Mouse (Mus musculus) embryonic fibroblast, embryonic 13.5 days (primary cell): ENCODE measurements around the gene C2cd2. TPM values are rescaled to one million over a fixed set of nuclear protein-coding genes. Genes with fewer than 3 reads are reported as not detected.

Source experiments
- H3K27ac ChIP-seq: 2 replicates; pipeline ENCODE4 v1.5.1; 2012; ENCODE audit warnings: low read length, control low read depth, inconsistent platforms; ENCODE audit not compliant: insufficient read depth
- H3K4me1 ChIP-seq: 2 replicates; pipeline ENCODE4 v1.6.1; 2011; ENCODE audit warnings: low read length; ENCODE audit not compliant: control insufficient read depth, insufficient read depth
- H3K4me3 ChIP-seq: 2 replicates; pipeline ENCODE4 v1.5.1; 2011; ENCODE audit warnings: mild to moderate bottlenecking, control low read depth, low read length; ENCODE audit not compliant: insufficient read depth
- CTCF ChIP-seq: IDR thresholded peaks from 2 replicates; pipeline ENCODE4 v1.5.1; 2011; ENCODE audit warnings: mild to moderate bottlenecking, control low read depth, low read length, moderate library complexity, borderline replicate concordance; ENCODE audit not compliant: insufficient read depth
- POLR2A ChIP-seq: IDR thresholded peaks from 2 replicates; pipeline ENCODE4 v1.6.1; 2011; ENCODE audit warnings: low read depth, mild to moderate bottlenecking, control low read depth, low read length, moderate library complexity
- polyA plus RNA-seq: library from polyadenylated mRNA; stranded (reverse); fragments of >200 nt; gene quantifications from 2 replicates; pipeline ENCODE4 v1.2.4, GENCODE M21; 2011; ENCODE audit warnings: low read depth; ENCODE audit not compliant: missing spikeins, insufficient read length

Gene C2cd2
- polyA plus RNA-seq, 1 experiment, result 30.3 TPM

DNA sequence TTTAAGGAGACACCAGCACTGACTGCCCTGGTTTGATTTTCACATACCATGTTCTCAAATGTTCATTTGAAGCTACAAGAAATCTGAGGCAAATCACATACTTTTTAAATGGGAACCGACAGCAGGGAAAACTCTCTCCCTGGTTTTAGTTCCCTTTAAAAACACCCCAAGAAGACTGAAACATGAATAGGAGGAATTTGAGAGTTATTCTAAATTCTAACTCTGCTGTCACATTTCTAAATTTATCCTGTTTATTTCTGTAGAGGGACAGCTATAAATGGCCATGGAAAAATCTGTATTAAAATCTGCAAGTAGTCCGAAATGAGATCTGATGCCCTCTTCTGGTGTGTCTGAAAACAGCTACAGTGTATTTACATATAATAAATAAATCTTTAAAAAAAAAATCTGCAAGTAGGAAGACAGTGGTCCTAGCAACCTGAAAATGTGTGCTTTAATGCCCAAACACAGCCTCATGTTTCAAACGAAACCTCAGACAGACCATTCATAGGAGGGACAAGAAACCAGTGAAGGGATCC lies 98.4 kb downstream of the C2cd2 start:
- 0 out of 2 replicates have a peak, but pooled peaks cover under 1% of the 10 kb centered on the region for H3K4me1 ChIP-seq
- no peak for TF ChIP-seq CTCF
- TF ChIP-seq POLR2A, result no peak
- no peak overlapping the region for H3K4me3 ChIP-seq
- no peak overlapping the region for H3K27ac ChIP-seq

DNA sequence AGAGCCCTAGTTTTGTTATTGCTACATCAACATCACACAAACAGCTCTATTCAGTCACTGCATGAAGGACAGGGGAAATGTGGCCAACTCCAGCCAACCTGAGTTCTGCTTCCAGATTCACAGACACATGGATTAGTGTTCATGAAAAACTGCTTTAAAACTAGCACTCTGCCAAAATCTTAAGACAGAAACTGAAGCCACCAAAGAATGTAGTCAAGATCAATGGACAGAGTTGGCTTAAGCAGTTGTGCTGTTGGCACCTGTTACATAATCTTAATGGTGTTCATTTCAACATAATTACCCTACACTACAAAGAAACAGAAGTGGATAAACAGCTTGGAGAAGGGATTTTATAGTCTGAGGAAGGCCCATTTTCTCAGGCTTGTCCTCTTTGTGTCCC lies 106.3 kb downstream of the C2cd2 start:
- no peak for TF ChIP-seq POLR2A
- no peak for TF ChIP-seq CTCF
- H3K4me1 ChIP-seq, result no peaks in the 10 kb centered on the region
- H3K27ac ChIP-seq, result no peak overlapping the region
- H3K4me3 ChIP-seq, result no peak overlapping the region

DNA sequence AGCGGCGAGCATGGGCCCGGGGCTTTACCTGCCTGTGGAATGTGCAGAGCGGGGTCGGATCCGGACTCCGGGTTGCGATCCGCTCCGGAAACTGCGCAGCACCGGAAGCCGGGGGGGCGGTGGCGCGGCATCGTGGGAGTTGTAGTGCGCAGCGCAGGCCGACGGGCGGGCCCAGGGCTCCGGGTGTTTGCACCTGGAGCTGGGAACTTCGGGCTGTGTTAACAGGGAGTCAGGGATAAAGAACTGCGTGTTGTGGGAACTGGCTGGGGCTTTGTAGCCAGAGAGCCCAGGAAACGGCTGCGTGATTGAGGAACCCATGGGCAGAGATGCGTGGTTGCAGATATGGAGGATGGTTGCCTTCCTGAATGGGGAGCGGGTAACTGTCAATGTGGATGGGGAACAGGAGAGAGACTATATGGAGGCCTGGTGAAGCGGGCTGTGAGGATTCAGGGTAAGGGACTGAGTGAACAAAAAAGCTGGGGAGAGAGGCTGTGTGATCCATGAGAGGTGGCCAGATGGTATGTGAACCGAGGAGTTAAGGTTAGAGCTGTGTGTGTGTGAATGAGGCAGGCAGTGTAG lies 110.6 kb downstream of the C2cd2 start, which contains the start of gene Prdm15:
Prdm15 (minus strand) TSS at position 110 of the 579 bp plus-strand sequence.
- Histone ChIP-seq H3K4me3 (peak within 1 kb of the TSS; percentile 87), H3K27ac (peak within 1 kb of the TSS; percentile 76), H3K4me1 (peaks cover 4% of the 10 kb centered on the region; the same call in 1 of the 2 replicates)
- TF ChIP-seq POLR2A (peak; percentile 68), CTCF (no peak)

DNA sequence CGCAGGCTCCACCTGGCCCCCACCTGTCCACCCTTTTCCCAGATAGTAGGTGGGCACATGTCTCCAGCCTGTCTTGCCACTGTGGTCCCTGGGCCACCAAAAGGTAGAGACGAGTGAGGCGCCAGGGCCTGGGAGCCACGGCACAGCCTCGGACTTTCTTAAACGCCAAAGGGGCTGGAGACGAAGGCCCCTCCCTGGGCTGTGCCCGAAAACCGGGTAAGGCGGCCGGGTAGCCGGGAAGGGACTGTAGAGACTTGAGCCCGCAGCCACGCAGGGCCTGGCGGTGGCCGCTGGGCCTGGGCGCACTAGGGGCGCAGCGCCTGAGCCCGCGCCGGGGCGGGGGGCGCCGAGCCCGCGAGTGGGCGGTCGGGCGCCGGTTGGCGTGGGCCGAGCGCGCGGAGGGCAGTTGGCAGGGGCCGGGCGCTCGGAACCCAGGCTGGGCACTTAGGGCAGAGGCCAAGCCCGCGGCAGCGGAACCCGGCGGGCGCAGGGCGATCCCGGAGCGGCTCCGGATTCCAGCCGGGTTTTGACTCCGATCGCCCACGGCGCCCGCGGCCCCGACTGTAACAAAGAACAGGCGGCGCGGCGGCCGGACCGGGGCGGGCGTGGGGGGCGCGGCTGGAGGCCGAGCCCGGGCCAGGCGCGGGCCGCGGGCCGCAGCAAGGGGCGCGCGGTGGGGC lies 111.2 kb downstream of the C2cd2 start:
- TF ChIP-seq CTCF (no peak), POLR2A (peak; percentile 72)
- Histone ChIP-seq H3K4me1 (peaks cover 4% of the 10 kb centered on the region; the same call in 1 of the 2 replicates), H3K27ac (peak overlapping the region; percentile 76), H3K4me3 (peak overlapping the region; percentile 87)

DNA sequence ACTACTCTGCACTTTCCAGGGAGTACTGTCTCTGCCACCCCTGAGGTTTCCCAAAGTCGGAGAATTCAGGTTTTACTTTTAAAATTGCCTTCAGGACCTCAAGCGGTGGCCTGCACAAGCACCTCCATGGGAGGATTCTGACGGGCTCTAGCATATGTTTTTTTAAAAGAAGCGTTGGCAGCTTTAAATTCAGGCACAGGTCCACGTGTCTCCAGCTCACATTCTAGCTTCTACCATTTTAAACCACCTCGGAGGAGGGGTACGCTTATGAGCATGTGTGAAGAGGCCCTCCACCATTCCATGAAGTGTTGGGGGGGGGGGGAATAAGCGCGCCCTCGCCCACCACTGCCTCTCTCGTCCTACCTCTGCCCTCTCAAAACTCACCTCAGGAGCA lies 111.7 kb downstream of the C2cd2 start:
- peak overlapping the region; percentile 76 for H3K27ac ChIP-seq
- TF ChIP-seq CTCF, result no peak
- no peak for TF ChIP-seq POLR2A
- H3K4me1 ChIP-seq, result peaks cover 4% of the 10 kb centered on the region; the same call in 1 of the 2 replicates
- H3K4me3 ChIP-seq, result peak overlapping the region; percentile 87

DNA sequence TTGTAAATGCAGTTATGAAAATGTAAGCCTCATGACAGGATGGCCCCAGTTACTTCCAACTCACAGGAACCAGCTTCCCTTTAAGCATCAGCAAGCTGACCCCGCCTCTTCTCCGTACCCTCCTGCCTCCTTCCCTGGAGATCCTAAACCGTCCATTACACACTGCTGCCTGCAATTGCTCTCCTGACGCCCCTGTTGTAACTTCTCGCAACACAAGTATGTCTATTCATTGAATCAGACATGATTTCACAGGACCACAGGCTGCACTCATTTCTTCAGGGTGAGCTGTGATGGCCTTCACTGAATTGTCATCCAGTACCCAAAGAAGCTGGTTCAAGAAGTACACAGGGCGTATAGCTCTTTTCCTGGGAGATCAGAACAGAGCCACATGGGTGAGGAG lies 113.6 kb downstream of the C2cd2 start:
- H3K27ac ChIP-seq, result no peak overlapping the region
- peaks cover 4% of the 10 kb centered on the region; the same call in 1 of the 2 replicates for H3K4me1 ChIP-seq
- no peak overlapping the region for H3K4me3 ChIP-seq
- TF ChIP-seq CTCF (no peak), POLR2A (no peak)

DNA sequence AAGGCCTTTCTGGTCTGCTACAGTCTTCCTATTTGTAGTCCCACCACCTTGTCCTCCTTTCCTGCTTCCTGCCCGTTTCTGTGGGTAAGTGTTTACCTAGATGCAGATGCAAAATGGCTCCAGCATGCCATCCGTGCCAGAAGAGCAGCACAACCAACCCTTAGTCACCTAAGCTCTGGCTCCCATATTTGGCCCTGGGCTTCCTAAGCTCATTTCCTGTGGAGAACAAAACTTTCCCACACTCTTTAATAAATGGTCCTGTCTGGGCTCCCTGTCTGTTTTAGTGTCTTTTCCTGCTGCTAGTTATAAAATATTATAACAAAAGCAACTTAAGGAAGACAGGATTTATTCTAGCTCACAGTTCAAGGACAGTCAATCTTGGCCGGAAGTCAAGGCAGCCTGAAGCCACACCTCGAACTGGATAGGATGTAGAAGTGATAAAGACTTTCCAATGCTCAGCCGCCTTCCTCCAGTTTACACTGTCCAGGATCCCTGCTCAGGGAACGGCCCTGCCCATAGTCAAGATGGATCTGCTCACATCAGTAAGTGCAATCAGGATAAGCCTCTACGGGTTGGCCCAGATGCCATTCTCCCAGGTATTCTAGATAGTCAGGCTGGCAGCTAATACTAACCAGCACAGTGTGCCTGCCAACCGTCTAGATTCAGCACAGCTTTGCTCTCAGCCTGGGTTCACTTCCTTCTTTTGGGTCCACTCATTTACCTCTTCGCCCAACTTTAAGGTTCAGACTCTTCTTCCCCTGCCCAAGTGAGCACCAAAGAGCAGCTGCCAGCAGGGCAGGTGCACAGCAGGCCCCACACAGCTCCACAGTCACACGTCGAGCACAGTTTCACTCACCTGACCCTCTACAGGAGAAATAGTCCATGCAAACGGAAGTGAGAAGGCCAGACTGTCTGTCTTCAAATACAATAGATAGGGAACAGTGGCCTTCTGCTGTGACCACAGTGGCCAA lies 117.1 kb downstream of the C2cd2 start:
- H3K4me3 ChIP-seq, result no peak overlapping the region
- no peak overlapping the region for H3K27ac ChIP-seq
- peaks cover 4% of the 10 kb centered on the region; the same call in 1 of the 2 replicates for H3K4me1 ChIP-seq
- no peak for TF ChIP-seq CTCF
- TF ChIP-seq POLR2A, result no peak

DNA sequence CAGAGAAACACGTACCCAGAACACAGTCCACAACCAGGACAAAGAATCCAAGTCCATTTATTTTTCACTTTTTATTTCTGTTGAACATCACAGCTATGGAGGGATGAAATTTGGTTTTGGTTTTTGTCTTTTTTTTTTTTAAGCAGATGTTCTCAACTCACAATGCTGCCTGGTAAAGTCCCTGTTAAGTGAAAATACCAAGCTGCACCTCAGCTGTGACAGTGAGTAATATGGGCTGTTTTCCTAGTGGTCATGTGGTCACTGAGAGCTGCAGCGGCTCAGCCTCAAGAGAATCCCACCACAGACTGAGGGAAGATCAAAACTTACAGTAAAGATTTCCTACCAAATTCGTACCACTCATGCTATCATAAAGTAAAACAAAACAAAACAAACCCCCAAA lies 130.2 kb downstream of the C2cd2 start:
- TF ChIP-seq POLR2A (no peak), CTCF (no peak)

DNA sequence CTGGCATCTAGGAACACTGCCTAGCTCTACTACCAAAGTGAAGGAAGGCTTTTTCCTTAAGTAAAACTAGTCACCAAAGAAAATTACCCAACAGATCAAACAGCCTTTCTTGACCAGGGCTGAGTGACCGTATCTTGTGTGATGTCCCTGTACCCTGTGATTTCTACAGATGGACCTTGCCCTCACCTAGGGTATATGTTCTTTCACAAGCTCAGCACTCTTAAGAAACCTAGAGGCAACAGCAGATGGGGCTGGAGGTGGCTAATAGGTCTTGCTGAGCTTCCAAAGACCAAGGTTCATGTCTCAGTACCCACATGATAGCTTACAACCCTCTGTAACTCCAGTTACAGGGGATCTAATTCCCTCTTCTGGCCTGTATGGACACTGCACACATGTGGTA lies 134.2 kb downstream of the C2cd2 start:
- no peaks in the 10 kb centered on the region for H3K4me1 ChIP-seq
- TF ChIP-seq POLR2A (no peak), CTCF (no peak)

More for the DNA sequence above, 130.2 kb downstream of the C2cd2 start:
- no peaks in the 10 kb centered on the region for H3K4me1 ChIP-seq
- H3K27ac ChIP-seq, result no peak overlapping the region
- no peak overlapping the region for H3K4me3 ChIP-seq

More for the DNA sequence above, 134.2 kb downstream of the C2cd2 start:
- H3K27ac ChIP-seq, result no peak overlapping the region
- no peak overlapping the region for H3K4me3 ChIP-seq
